Comparison of ENCODE assay signal across 14 mouse cellular contexts in genomic region chr11:21096590-21096989, GRCm38 (mm10). TPM values are rescaled to one million over a fixed set of nuclear protein-coding genes. Genes with fewer than 3 reads are reported as not detected.
DNase-seq lines count a peak whose midpoint lies in the region; ATAC-seq and TF ChIP-seq lines count a peak whose summit lies in the region.
"Had no signal": no experiment of that assay in that cellular context is flagged by ENCODE, and none has a peak within 500 bp of the region (broad histone marks: within the 10 kb centered on the region; RNA-seq: fewer than 3 reads in every experiment).

No protein-coding gene starts in this region.

- 83% methylated on average over 2 of the region's 2 CpGs for WGBS in heart, adult 2 months
- WGBS in heart, embryonic 11.5 days (ENCODE audit: insufficient replicate concordance): 82% methylated on average over 2 of the region's 2 CpGs
- 97% methylated on average over 2 of the region's 2 CpGs for WGBS in midbrain, embryonic 11.5 days
- WGBS in midbrain, embryonic 16.5 days: 97% methylated on average over 2 of the region's 2 CpGs
- WGBS in heart, embryonic 10.5 days: 83% methylated on average over 2 of the region's 2 CpGs

- no peak overlapping the region for H3K27ac ChIP-seq in heart, adult 2 months
- no peak overlapping the region for H3K27ac ChIP-seq in heart, embryonic 11.5 days (ENCODE audit: low read depth, low read length)
- H3K27ac ChIP-seq in midbrain, embryonic 11.5 days (ENCODE audit: low read depth, low read length): no peak overlapping the region
- H3K27ac ChIP-seq in midbrain, embryonic 16.5 days (ENCODE audit: low read length): no peak overlapping the region
- H3K27ac ChIP-seq in heart, embryonic 10.5 days: no peak overlapping the region
- H3K27ac ChIP-seq: limb, embryonic 10.5 days; midbrain, embryonic 12.5 days had no signal

- no peak overlapping the region for H3K4me3 ChIP-seq in heart, adult 2 months
- no peak overlapping the region for H3K4me3 ChIP-seq in heart, embryonic 11.5 days (ENCODE audit: low read depth, low read length)
- no peak overlapping the region for H3K4me3 ChIP-seq in midbrain, embryonic 11.5 days (ENCODE audit: low read depth, low read length)
- no peak overlapping the region for H3K4me3 ChIP-seq in midbrain, embryonic 16.5 days (ENCODE audit: low read depth, low read length)
- H3K4me3 ChIP-seq in heart, embryonic 10.5 days: no peak overlapping the region
- H3K4me3 ChIP-seq: limb, embryonic 10.5 days; midbrain, embryonic 12.5 days had no signal

- H3K27me3 ChIP-seq in heart, adult 2 months (ENCODE audit: control insufficient read depth, insufficient read depth, low read length): no peaks in the 10 kb centered on the region
- H3K27me3 ChIP-seq in heart, embryonic 11.5 days (ENCODE audit: control insufficient read depth, insufficient read depth, low read length): no peaks in the 10 kb centered on the region
- no peaks in the 10 kb centered on the region for H3K27me3 ChIP-seq in midbrain, embryonic 11.5 days (ENCODE audit: control insufficient read depth, insufficient read depth, low read length)
- no peaks in the 10 kb centered on the region for H3K27me3 ChIP-seq in midbrain, embryonic 16.5 days (ENCODE audit: control insufficient read depth, insufficient read depth, low read depth, low read length)
- H3K27me3 ChIP-seq in heart, embryonic 10.5 days (ENCODE audit: insufficient read depth, poor library complexity, severe bottlenecking): no peaks in the 10 kb centered on the region
- H3K27me3 ChIP-seq: midbrain, embryonic 12.5 days had no signal

- no peak for TF ChIP-seq EP300 in heart, adult 2 months (IDR thresholded peaks at IDR 0.05; ENCODE audit: insufficient read depth, low read depth, low read length)

- no peak overlapping the region for H3K9ac ChIP-seq in heart, adult 2 months (ENCODE audit: low read depth, low read length)
- H3K9ac ChIP-seq in heart, embryonic 11.5 days (ENCODE audit: low read depth, low read length): no peak overlapping the region
- H3K9ac ChIP-seq in midbrain, embryonic 11.5 days (ENCODE audit: low read length): no peak overlapping the region
- H3K9ac ChIP-seq in midbrain, embryonic 16.5 days (ENCODE audit: low read depth, low read length): no peak overlapping the region
- H3K9ac ChIP-seq: midbrain, embryonic 12.5 days had no signal

- TF ChIP-seq POLR2A in heart, adult 2 months (IDR thresholded peaks at IDR 0.05; ENCODE audit: insufficient read depth, low read depth, low read length): no peak

- intact Hi-C loops in heart, adult 2 months (cut with DNase I): no loop called here

- peaks cover 10% of the 10 kb centered on the region for H3K36me3 ChIP-seq in heart, adult 2 months (ENCODE audit: control insufficient read depth, insufficient read depth, low read length)
- H3K36me3 ChIP-seq in heart, embryonic 11.5 days (ENCODE audit: control insufficient read depth, insufficient read depth, low read length): no peaks in the 10 kb centered on the region
- H3K36me3 ChIP-seq in midbrain, embryonic 11.5 days (ENCODE audit: control insufficient read depth, insufficient read depth, low read length): peaks cover 2% of the 10 kb centered on the region; the same call in 1 of the 2 replicates
- no peaks in the 10 kb centered on the region for H3K36me3 ChIP-seq in midbrain, embryonic 16.5 days (ENCODE audit: control insufficient read depth, insufficient read depth, low read length)
- H3K36me3 ChIP-seq in heart, embryonic 10.5 days: peaks cover 5% of the 10 kb centered on the region; the same call in 1 of the 2 replicates

- peak; percentile 46 for TF ChIP-seq CTCF in heart, adult 2 months (IDR thresholded peaks at IDR 0.05)

- peaks cover 8% of the 10 kb centered on the region for H3K4me1 ChIP-seq in heart, adult 2 months (ENCODE audit: control insufficient read depth, insufficient read depth, low read length)
- peaks cover 6% of the 10 kb centered on the region for H3K4me1 ChIP-seq in heart, embryonic 11.5 days (ENCODE audit: control insufficient read depth, insufficient read depth, low read length)
- H3K4me1 ChIP-seq in midbrain, embryonic 11.5 days (ENCODE audit: control insufficient read depth, insufficient read depth, low read length): peaks cover 7% of the 10 kb centered on the region; the same call in 1 of the 2 replicates
- peaks cover 15% of the 10 kb centered on the region for H3K4me1 ChIP-seq in midbrain, embryonic 16.5 days (ENCODE audit: control insufficient read depth, insufficient read depth, low read length)
- peaks cover 17% of the 10 kb centered on the region for H3K4me1 ChIP-seq in heart, embryonic 10.5 days

- H3K4me2 ChIP-seq in heart, embryonic 11.5 days: no peak overlapping the region
- no peak overlapping the region for H3K4me2 ChIP-seq in midbrain, embryonic 11.5 days
- H3K4me2 ChIP-seq in midbrain, embryonic 16.5 days (ENCODE audit: low read length): no peak overlapping the region
- H3K4me2 ChIP-seq: midbrain, embryonic 12.5 days had no signal

- no peak for ATAC-seq in heart, embryonic 11.5 days (replicated peaks; ENCODE audit: insufficient number of reproducible peaks, low FRiP score, low TSS enrichment)
- ATAC-seq in midbrain, embryonic 11.5 days (ENCODE audit: low FRiP score): no peak
- no peak for ATAC-seq in midbrain, embryonic 16.5 days
- 0 out of 2 replicates have a peak, but pooled peaks have one; percentile 34 for ATAC-seq in erythroblast, adult 5-6 weeks (replicated peaks; ENCODE audit: low FRiP score, poor library complexity, severe bottlenecking)

- no peak for DNase-seq in heart, adult 2 months
- peak; percentile 87 for DNase-seq in midbrain, embryonic 11.5 days (ENCODE audit: low spot score, missing footprints)
- peak; percentile 38 for DNase-seq in thymus, postnatal 25 days
- no peak for DNase-seq in heart, embryonic 10.5 days (ENCODE audit: low spot score)
- no peak for DNase-seq in retina, postnatal 1 day
- DNase-seq: adrenal gland, adult 2 months; cerebellum, adult 2 months; gastrocnemius, postnatal 25 days; kidney, postnatal 36 days had no signal

- H3K9me3 ChIP-seq in heart, embryonic 11.5 days (replicated peaks; ENCODE audit: control insufficient read depth, low read length): no peaks in the 10 kb centered on the region
- H3K9me3 ChIP-seq in midbrain, embryonic 11.5 days (ENCODE audit: control insufficient read depth, low read length): no peaks in the 10 kb centered on the region
- H3K9me3 ChIP-seq in midbrain, embryonic 16.5 days (replicated peaks; ENCODE audit: control insufficient read depth, low read length, poor library complexity, severe bottlenecking): no peaks in the 10 kb centered on the region
- H3K9me3 ChIP-seq in heart, embryonic 10.5 days: no peaks in the 10 kb centered on the region
- H3K9me3 ChIP-seq: limb, embryonic 10.5 days; midbrain, embryonic 12.5 days had no signal

- H3K79me2 ChIP-seq in heart, adult 2 months (replicated peaks; ENCODE audit: control insufficient read depth, insufficient read depth, low read length): peaks cover 10% of the 10 kb centered on the region

RNA-seq across cellular contexts. Expression of gene Peli1, which starts 5.5 kb away (rescaled TPM):
- total RNA-seq in heart, adult 2 months (2021): 10 to 100 TPM; 13.6 to 13.7 TPM
- 6.2 and 9.9 TPM in 2 replicates for polyA plus RNA-seq in heart, adult 2 months (2012; rRNA removed)
- 30.4 and 31.9 TPM in 2 replicates for polyA plus RNA-seq in heart, embryonic 11.5 days (2014; fragmentation: Nextera tagmentation; extraction: Ambion mirVana)
- 108 and 113 TPM in 2 replicates for polyA plus RNA-seq in midbrain, embryonic 11.5 days (2014; fragmentation: Nextera tagmentation; extraction: Ambion mirVana)
- polyA plus RNA-seq in midbrain, embryonic 16.5 days (2015; fragmentation: Nextera tagmentation; extraction: Ambion mirVana): 57.6 and 65.6 TPM in 2 replicates
- total RNA-seq in erythroblast, adult 5-6 weeks (2015; ENCODE audit: low replicate concordance): 17.5 and 28.0 TPM in 2 replicates
- 26.2 and 28.4 TPM in 2 replicates for total RNA-seq in erythroblast, adult 5-6 weeks (2017; ENCODE audit: low replicate concordance)
- polyA plus RNA-seq in heart, embryonic 10.5 days (2016; fragmentation: Nextera tagmentation; extraction: Ambion mirVana): 26.9 and 41.5 TPM in 2 replicates

Comparison
In these comparisons a context has a peak if more than half of its experiments do, and no peak if none do; other contexts are left out.
1. DNase-seq: peak in midbrain, embryonic 11.5 days (single experiment) and thymus, postnatal 25 days (single experiment); none in heart, adult 2 months (0 of 2), heart, embryonic 10.5 days (single experiment) and retina, postnatal 1 day (single experiment).